Mouse (Mus musculus) E14TG2a.4 (cell line): ENCODE measurements around the gene Cdh1.
A peak's percentile ranks its signal among the peaks of the same experiment; 100 is the strongest.
"Not testable (repeated sequence)": the region's sequence is repeated elsewhere in the genome, so short reads cannot be mapped to it uniquely, and the experiment has no call there.

Source experiments
- H3K27me3 ChIP-seq: 2 replicates; pipeline ENCODE4 v1.6.1; 2014; ENCODE audit warnings: low read length, control low read depth; ENCODE audit not compliant: insufficient read depth
- H3K36me3 ChIP-seq: 2 replicates; pipeline ENCODE4 v1.6.1; 2014; ENCODE audit warnings: low read length, control low read depth; ENCODE audit not compliant: insufficient read depth
- H3K4me1 ChIP-seq: replicated peaks from 2 replicates; pipeline ENCODE4 v1.6.1; 2014; ENCODE audit warnings: low read depth, low read length, control low read depth
- H3K4me3 ChIP-seq: replicated peaks from 2 replicates; pipeline ENCODE4 v1.5.1; 2014; ENCODE audit warnings: mild to moderate bottlenecking, low read length
- H3K9me3 ChIP-seq: 2 replicates; pipeline ENCODE4 v1.6.1; 2014; ENCODE audit warnings: low read length, control low read depth
- CTCF ChIP-seq: conservative IDR thresholded peaks from 2 replicates; pipeline ENCODE4 v1.5.1; 2014; ENCODE audit warnings: low read length
- NANOG ChIP-seq: IDR thresholded peaks from 2 replicates; pipeline ENCODE4 v1.6.1; 2014; ENCODE audit warnings: borderline replicate concordance, low read length, mixed read lengths
- POU5F1 ChIP-seq: IDR thresholded peaks from 2 replicates; pipeline ENCODE4 v1.6.1; 2014; ENCODE audit warnings: low read length, borderline replicate concordance

The Cdh1 gene

GRCm38 (mm10) chr8:106571551-106572172 lies 31.5 kb upstream of the Cdh1 start:
- H3K27me3 ChIP-seq = peaks cover 9% of the 10 kb centered on the region
- H3K4me3 ChIP-seq = no peak overlapping the region
- H3K9me3 ChIP-seq = no peaks in the 10 kb centered on the region
- TF ChIP-seq CTCF (no peak), NANOG (no peak), POU5F1 (no peak)
- H3K4me1 ChIP-seq = no peaks in the 10 kb centered on the region
- H3K36me3 ChIP-seq = no peaks in the 10 kb centered on the region

DNA sequence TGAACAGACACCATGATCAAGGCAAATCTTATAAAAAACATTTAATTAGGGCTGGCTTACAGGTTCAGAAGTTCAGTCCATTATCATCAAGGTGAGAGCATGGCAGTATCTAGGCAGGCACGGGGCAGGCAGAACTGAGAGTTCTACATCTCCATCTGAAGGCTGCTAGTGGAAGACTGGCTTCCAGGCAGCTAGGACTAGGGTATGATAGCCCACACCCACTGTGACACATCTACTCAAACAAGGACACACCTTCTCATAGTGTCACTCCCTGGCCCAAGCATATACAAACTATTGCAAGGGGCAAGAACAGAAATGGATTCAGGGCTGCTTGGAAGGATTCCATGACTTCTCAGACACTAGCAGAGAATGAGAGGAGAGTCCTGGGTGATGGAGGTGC lies 31.0 kb upstream of the Cdh1 start:
- not testable (repeated sequence) for H3K4me1 ChIP-seq, H3K27me3 ChIP-seq, H3K9me3 ChIP-seq, H3K4me3 ChIP-seq, H3K36me3 ChIP-seq

- H3K4me1 ChIP-seq, H3K9me3 ChIP-seq, H3K36me3 ChIP-seq, H3K27me3 ChIP-seq: not testable (repeated sequence)
- H3K4me3 ChIP-seq = peak within 1 kb of the TSS; percentile 45
These were observed 30.0 kb upstream of the Cdh1 start, which contains the start of gene Gm10073 for GRCm38 (mm10) chr8:106573168-106573567. Gm10073 (minus strand) TSS chr8:106573461.

- H3K4me1 ChIP-seq = peaks cover 11% of the 10 kb centered on the region
- no peaks in the 10 kb centered on the region for H3K9me3 ChIP-seq
These were observed 28.9 kb upstream of the Cdh1 start for GRCm38 (mm10) chr8:106574283-106574682.

GRCm38 (mm10) chr8:106576849-106577555 lies 26.1 kb upstream of the Cdh1 start:
- no peaks in the 10 kb centered on the region for H3K9me3 ChIP-seq
- peaks cover 17% of the 10 kb centered on the region for H3K4me1 ChIP-seq
- H3K4me3 ChIP-seq = no peak overlapping the region

More at GRCm38 (mm10) chr8:106574283-106574682, 28.9 kb upstream of the Cdh1 start:
- Histone ChIP-seq H3K4me3 (no peak overlapping the region), H3K36me3 (no peaks in the 10 kb centered on the region), H3K27me3 (peaks cover 10% of the 10 kb centered on the region)
- TF ChIP-seq CTCF (no peak), POU5F1 (no peak), NANOG (no peak)

DNA sequence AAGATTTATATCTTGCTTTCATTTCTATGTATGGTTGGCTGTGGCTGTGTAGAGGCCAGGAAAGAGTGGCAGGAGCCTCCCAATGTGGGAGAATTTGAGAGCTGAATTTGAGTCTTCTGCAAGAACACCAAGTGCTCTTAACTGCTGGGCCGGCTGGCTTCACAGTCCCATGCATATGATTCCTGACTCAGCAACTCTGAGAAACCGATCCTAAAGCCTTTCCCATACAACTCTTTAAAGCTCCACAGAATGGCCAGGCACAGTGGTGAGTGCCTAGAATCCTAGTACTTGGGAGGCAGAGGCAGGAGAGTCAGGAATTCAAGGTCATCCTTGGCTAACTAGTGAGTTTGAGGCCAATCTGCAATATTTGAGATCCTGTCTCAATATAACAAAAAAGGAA lies 23.6 kb upstream of the Cdh1 start:
- no peak overlapping the region for H3K4me3 ChIP-seq
- H3K27me3 ChIP-seq = peaks cover 7% of the 10 kb centered on the region; the same call in 1 of the 2 replicates
- H3K9me3 ChIP-seq = peaks cover 3% of the 10 kb centered on the region; the same call in 1 of the 2 replicates
- TF ChIP-seq NANOG (no peak), POU5F1 (no peak), CTCF (no peak)
- no peaks in the 10 kb centered on the region for H3K36me3 ChIP-seq
- H3K4me1 ChIP-seq = peaks cover 17% of the 10 kb centered on the region

More at GRCm38 (mm10) chr8:106576849-106577555, 26.1 kb upstream of the Cdh1 start:
- Histone ChIP-seq H3K36me3 (no peaks in the 10 kb centered on the region), H3K27me3 (peaks cover 5% of the 10 kb centered on the region; the same call in 1 of the 2 replicates)
- TF ChIP-seq CTCF = no peak
- no peak for TF ChIP-seq POU5F1

- no peaks in the 10 kb centered on the region for H3K36me3 ChIP-seq
- peaks cover 3% of the 10 kb centered on the region; the same call in 1 of the 2 replicates for H3K9me3 ChIP-seq
- no peak overlapping the region for H3K4me3 ChIP-seq
- peaks cover 7% of the 10 kb centered on the region; the same call in 1 of the 2 replicates for H3K27me3 ChIP-seq
- H3K4me1 ChIP-seq = peaks cover 27% of the 10 kb centered on the region
- TF ChIP-seq NANOG = no peak
These were observed 21.6 kb upstream of the Cdh1 start for GRCm38 (mm10) chr8:106581344-106582088.

GRCm38 (mm10) chr8:106584942-106585670 lies 18.0 kb upstream of the Cdh1 start:
- Histone ChIP-seq H3K4me1 (peaks cover 23% of the 10 kb centered on the region), H3K27me3 (peaks cover 5% of the 10 kb centered on the region; the same call in 1 of the 2 replicates), H3K36me3 (no peaks in the 10 kb centered on the region), H3K9me3 (peaks cover 3% of the 10 kb centered on the region; the same call in 1 of the 2 replicates), H3K4me3 (no peak overlapping the region)
- TF ChIP-seq CTCF (no peak), NANOG (no peak), POU5F1 (no peak)
